Mouse (Mus musculus): ENCODE measurements at regions not wholly inside any gene's neighbourhood (a gene's known extent, or its start where the extent isn't known, plus 50 kb on each side); places are given as distances from the start of the nearest gene placed in this dataset.

GRCm38 (mm10) chr17:82485544-82485943, 729.5 kb upstream of the Pkdcc start:
- no peaks in the 10 kb centered on the region for H3K36me3 ChIP-seq (replicated peaks)
- no peaks in the 10 kb centered on the region for H3K27me3 ChIP-seq (ENCODE audit: insufficient read depth, low read length)
- DNase-seq (ENCODE audit: low spot score) = no peak
- no peaks in the 10 kb centered on the region for H3K9me3 ChIP-seq (replicated peaks)
- no peak for ATAC-seq (ENCODE audit: extremely low read depth, insufficient number of reproducible peaks, low FRiP score, poor library complexity, severe bottlenecking)
- H3K4me1 ChIP-seq (ENCODE audit: insufficient read depth, low read depth, low read length) = no peaks in the 10 kb centered on the region
- no peak for TF ChIP-seq TAL1 (conservative IDR thresholded peaks at IDR 0.05; ENCODE audit: low read depth, low read length)
- TF ChIP-seq GATA1 (IDR thresholded peaks at IDR 0.05; ENCODE audit: borderline replicate concordance, low read length) = no peak
- TF ChIP-seq CTCF (IDR thresholded peaks at IDR 0.05; ENCODE audit: low read depth, low read length) = no peak
- TF ChIP-seq POLR2AphosphoS5 (IDR thresholded peaks at IDR 0.05; ENCODE audit: insufficient replicate concordance, low read depth, low read length) = no peak
- TF ChIP-seq GATA2 (IDR thresholded peaks at IDR 0.05; ENCODE audit: borderline replicate concordance, low read depth, low read length) = no peak
- no peak overlapping the region for H3K4me3 ChIP-seq (ENCODE audit: low read depth, low read length)

GRCm38 (mm10) chr17:82484609-82485008, 730.5 kb upstream of the Pkdcc start:
- Histone ChIP-seq H3K4me1 (ENCODE audit: insufficient read depth, low read depth, low read length) (no peaks in the 10 kb centered on the region), H3K4me3 (ENCODE audit: low read depth, low read length) (no peak overlapping the region), H3K27me3 (ENCODE audit: insufficient read depth, low read length) (no peaks in the 10 kb centered on the region), H3K9me3 (replicated peaks) (no peaks in the 10 kb centered on the region), H3K36me3 (replicated peaks) (no peaks in the 10 kb centered on the region)
- TF ChIP-seq GATA1 (IDR thresholded peaks at IDR 0.05; ENCODE audit: borderline replicate concordance, low read length) (no peak), POLR2AphosphoS5 (IDR thresholded peaks at IDR 0.05; ENCODE audit: insufficient replicate concordance, low read depth, low read length) (no peak), GATA2 (IDR thresholded peaks at IDR 0.05; ENCODE audit: borderline replicate concordance, low read depth, low read length) (no peak), CTCF (IDR thresholded peaks at IDR 0.05; ENCODE audit: low read depth, low read length) (no peak), TAL1 (conservative IDR thresholded peaks at IDR 0.05; ENCODE audit: low read depth, low read length) (no peak)
- ATAC-seq (ENCODE audit: extremely low read depth, insufficient number of reproducible peaks, low FRiP score, poor library complexity, severe bottlenecking) = no peak
- DNase-seq (ENCODE audit: low spot score) = no peak

GRCm38 (mm10) chr17:82457972-82458371, 719.8 kb upstream of the Slc8a1 start:
- Histone ChIP-seq H3K9me3 (replicated peaks) (no peaks in the 10 kb centered on the region), H3K4me3 (ENCODE audit: low read depth, low read length) (no peak overlapping the region), H3K36me3 (replicated peaks) (no peaks in the 10 kb centered on the region), H3K27me3 (ENCODE audit: insufficient read depth, low read length) (no peaks in the 10 kb centered on the region), H3K4me1 (ENCODE audit: insufficient read depth, low read depth, low read length) (no peaks in the 10 kb centered on the region)
- no peak for ATAC-seq (ENCODE audit: extremely low read depth, insufficient number of reproducible peaks, low FRiP score, poor library complexity, severe bottlenecking)
- TF ChIP-seq TAL1 (conservative IDR thresholded peaks at IDR 0.05; ENCODE audit: low read depth, low read length) (no peak), POLR2AphosphoS5 (IDR thresholded peaks at IDR 0.05; ENCODE audit: insufficient replicate concordance, low read depth, low read length) (no peak), CTCF (IDR thresholded peaks at IDR 0.05; ENCODE audit: low read depth, low read length) (no peak), GATA1 (IDR thresholded peaks at IDR 0.05; ENCODE audit: borderline replicate concordance, low read length) (no peak), GATA2 (IDR thresholded peaks at IDR 0.05; ENCODE audit: borderline replicate concordance, low read depth, low read length) (no peak)
- no peak for DNase-seq (ENCODE audit: low spot score)

DNA sequence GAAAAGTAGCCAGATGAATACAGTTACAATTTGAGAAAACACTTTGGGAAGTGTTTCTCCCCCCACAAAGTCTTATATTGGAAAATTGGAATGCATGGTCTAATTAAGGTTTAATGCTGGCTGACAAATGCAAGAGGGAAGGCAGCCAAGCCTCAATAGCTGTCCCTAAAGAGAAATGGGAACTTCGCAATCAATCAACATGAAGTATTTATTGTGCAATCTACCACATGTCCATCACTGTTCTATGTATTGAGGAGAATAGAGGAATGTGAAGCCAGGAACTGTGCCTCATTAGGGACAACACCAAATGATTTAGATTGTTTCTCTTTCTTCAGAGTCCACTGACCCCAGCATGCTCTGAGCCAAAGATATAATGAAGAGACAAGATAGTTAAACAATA, 715.7 kb upstream of the Slc8a1 start:
- H3K4me1 ChIP-seq (ENCODE audit: insufficient read depth, low read depth, low read length) = no peaks in the 10 kb centered on the region
- no peaks in the 10 kb centered on the region for H3K27me3 ChIP-seq (ENCODE audit: insufficient read depth, low read length)
- H3K36me3 ChIP-seq (replicated peaks) = no peaks in the 10 kb centered on the region
- no peaks in the 10 kb centered on the region for H3K9me3 ChIP-seq (replicated peaks)
- no peak for ATAC-seq (ENCODE audit: extremely low read depth, insufficient number of reproducible peaks, low FRiP score, poor library complexity, severe bottlenecking)
- H3K4me3 ChIP-seq (ENCODE audit: low read depth, low read length) = no peak overlapping the region
- TF ChIP-seq TAL1 (conservative IDR thresholded peaks at IDR 0.05; ENCODE audit: low read depth, low read length) = no peak
- TF ChIP-seq GATA1 (IDR thresholded peaks at IDR 0.05; ENCODE audit: borderline replicate concordance, low read length) = no peak
- no peak for TF ChIP-seq CTCF (IDR thresholded peaks at IDR 0.05; ENCODE audit: low read depth, low read length)
- no peak for TF ChIP-seq GATA2 (IDR thresholded peaks at IDR 0.05; ENCODE audit: borderline replicate concordance, low read depth, low read length)
- TF ChIP-seq POLR2AphosphoS5 (IDR thresholded peaks at IDR 0.05; ENCODE audit: insufficient replicate concordance, low read depth, low read length) = no peak
- no peak for DNase-seq (ENCODE audit: low spot score)

DNA sequence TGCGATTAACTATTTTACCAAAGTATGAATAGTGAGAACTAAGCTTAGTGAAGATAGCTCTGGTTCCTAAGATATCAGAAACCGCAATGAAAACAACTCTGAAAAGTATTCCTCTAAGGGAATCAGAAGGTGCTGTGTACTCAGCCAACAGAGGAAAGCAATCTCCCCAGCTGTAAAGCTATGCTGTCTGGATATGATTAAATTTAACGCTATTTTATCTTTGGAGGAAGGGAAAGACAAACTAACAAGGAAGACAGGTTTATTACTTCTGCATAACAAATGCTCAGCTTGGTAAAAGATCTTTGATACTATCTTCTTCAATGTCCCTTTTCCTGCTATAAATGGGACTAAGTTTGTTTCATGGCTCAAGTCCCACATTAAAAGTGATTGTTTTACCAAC, 700.9 kb upstream of the Slc8a1 start:
- ATAC-seq (ENCODE audit: extremely low read depth, insufficient number of reproducible peaks, low FRiP score, poor library complexity, severe bottlenecking) = no peak
- H3K27me3 ChIP-seq (ENCODE audit: insufficient read depth, low read length) = no peaks in the 10 kb centered on the region
- H3K9me3 ChIP-seq (replicated peaks) = peaks cover 7% of the 10 kb centered on the region; the same call in 1 of the 2 replicates
- H3K4me1 ChIP-seq (ENCODE audit: insufficient read depth, low read depth, low read length) = no peaks in the 10 kb centered on the region
- DNase-seq (ENCODE audit: low spot score) = no peak
- TF ChIP-seq TAL1 (conservative IDR thresholded peaks at IDR 0.05; ENCODE audit: low read depth, low read length) (no peak), CTCF (IDR thresholded peaks at IDR 0.05; ENCODE audit: low read depth, low read length) (no peak), GATA2 (IDR thresholded peaks at IDR 0.05; ENCODE audit: borderline replicate concordance, low read depth, low read length) (no peak), POLR2AphosphoS5 (IDR thresholded peaks at IDR 0.05; ENCODE audit: insufficient replicate concordance, low read depth, low read length) (no peak), GATA1 (IDR thresholded peaks at IDR 0.05; ENCODE audit: borderline replicate concordance, low read length) (no peak)
- H3K36me3 ChIP-seq (replicated peaks) = no peaks in the 10 kb centered on the region
- no peak overlapping the region for H3K4me3 ChIP-seq (ENCODE audit: low read depth, low read length)

GRCm38 (mm10) chr17:82437206-82437605, 699.0 kb upstream of the Slc8a1 start:
- DNase-seq (ENCODE audit: low spot score) (no peak), ATAC-seq (ENCODE audit: extremely low read depth, insufficient number of reproducible peaks, low FRiP score, poor library complexity, severe bottlenecking) (no peak)
- Histone ChIP-seq H3K4me1 (ENCODE audit: insufficient read depth, low read depth, low read length) (no peaks in the 10 kb centered on the region), H3K9me3 (replicated peaks) (peaks cover 7% of the 10 kb centered on the region; the same call in 1 of the 2 replicates), H3K4me3 (ENCODE audit: low read depth, low read length) (no peak overlapping the region), H3K27me3 (ENCODE audit: insufficient read depth, low read length) (no peaks in the 10 kb centered on the region), H3K36me3 (replicated peaks) (no peaks in the 10 kb centered on the region)
- TF ChIP-seq GATA1 (IDR thresholded peaks at IDR 0.05; ENCODE audit: borderline replicate concordance, low read length) (no peak), TAL1 (conservative IDR thresholded peaks at IDR 0.05; ENCODE audit: low read depth, low read length) (no peak), POLR2AphosphoS5 (IDR thresholded peaks at IDR 0.05; ENCODE audit: insufficient replicate concordance, low read depth, low read length) (no peak), GATA2 (IDR thresholded peaks at IDR 0.05; ENCODE audit: borderline replicate concordance, low read depth, low read length) (no peak), CTCF (IDR thresholded peaks at IDR 0.05; ENCODE audit: low read depth, low read length) (no peak)
